Mouse (Mus musculus): ENCODE results near the gene Olfr1291-ps1. TPM values are rescaled to one million over a fixed set of nuclear protein-coding genes. Genes with fewer than 3 reads are reported as not detected.

Gene Olfr1291-ps1
- total RNA-seq (2021), result not detected
- long read RNA-seq, experiment 1, result 0 reads
- long read RNA-seq, experiment 2, result 0 reads

DNA sequence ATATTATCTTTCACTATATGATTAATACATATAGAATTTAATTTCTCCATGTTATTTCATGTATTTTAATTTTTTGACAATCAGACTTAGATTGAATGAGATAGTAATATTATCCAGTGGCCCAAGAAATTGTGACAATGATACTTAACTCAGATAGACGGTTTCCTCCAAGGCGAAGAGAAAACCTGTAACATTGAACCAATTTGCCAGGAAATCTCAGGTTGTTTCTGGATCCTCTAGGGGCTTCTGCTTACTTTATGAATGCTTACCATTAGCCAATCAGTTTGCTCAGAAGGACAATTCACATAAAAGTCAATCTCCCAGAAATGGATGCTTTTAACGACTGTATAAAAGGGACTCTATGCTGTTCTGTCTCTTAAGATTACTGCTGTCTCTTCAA, at the start of gene Olfr1291-ps1:
TSS of gene Olfr1291-ps1 (plus strand) at position 301 of the 400 bp plus-strand sequence.
- no peak for TF ChIP-seq CTCF (conservative IDR thresholded peaks at IDR 0.05)
- no peak for DNase-seq (ENCODE audit: low spot score in 2 of 2)
- Histone ChIP-seq H3K4me3 (no peak within 1 kb of the TSS), H3K27ac (no peak within 1 kb of the TSS)

DNA sequence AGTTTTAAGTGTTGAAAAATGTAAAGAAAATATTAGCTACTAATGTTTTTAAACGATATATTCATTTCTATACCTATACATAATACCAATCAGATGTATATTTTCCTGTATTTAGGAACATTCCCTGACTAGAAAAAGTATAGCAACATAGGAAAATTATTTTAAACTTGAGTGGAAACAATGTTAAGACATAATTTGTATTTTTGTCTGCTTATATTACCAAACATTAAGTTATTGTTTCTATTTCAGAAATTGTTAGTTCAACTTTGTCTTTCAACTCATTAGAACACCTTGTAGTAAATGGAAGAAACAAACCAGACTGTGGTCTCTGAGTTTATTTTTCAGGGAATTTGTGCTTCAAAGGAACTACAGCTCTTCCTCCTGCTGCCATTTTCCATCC, 48.1 kb upstream of the Olfr1291-ps1 start, which contains the start of gene Olfr1287:
TSS of gene Olfr1287 (plus strand) at position 301 of the 400 bp plus-strand sequence.
- TF ChIP-seq CTCF (conservative IDR thresholded peaks at IDR 0.05), result no peak

DNA sequence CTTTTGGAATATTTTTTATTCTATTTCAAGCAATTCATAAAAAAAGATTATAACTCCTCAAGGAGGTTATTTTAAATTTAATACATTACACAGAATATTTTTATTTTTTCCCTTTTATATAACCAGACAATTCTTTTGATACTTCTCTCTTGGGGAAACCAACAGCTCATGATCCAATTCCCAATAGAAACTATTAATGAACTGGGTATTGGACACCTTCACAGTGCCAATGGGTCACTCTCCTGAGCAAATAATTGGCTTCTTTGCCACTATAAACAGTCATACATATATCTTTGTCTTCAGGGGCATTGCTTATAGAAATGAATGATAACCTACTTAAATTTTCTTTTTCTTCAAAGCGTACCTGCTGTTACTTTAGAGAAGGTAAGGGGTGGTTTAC, 23.2 kb upstream of the Olfr1291-ps1 start, which contains the start of gene Olfr1288:
TSS of gene Olfr1288 (plus strand) at position 301 of the 400 bp plus-strand sequence.
- DNase-seq (ENCODE audit: low spot score in 2 of 2), result no peak
- H3K27ac ChIP-seq, result no peak within 1 kb of the TSS
- no peak for TF ChIP-seq CTCF (conservative IDR thresholded peaks at IDR 0.05)
- no peak within 1 kb of the TSS for H3K4me3 ChIP-seq

More for the DNA sequence above, 48.1 kb upstream of the Olfr1291-ps1 start, which contains the start of gene Olfr1287:
- H3K27ac ChIP-seq, result no peak within 1 kb of the TSS
- H3K4me3 ChIP-seq, result no peak within 1 kb of the TSS
- DNase-seq (ENCODE audit: low spot score in 2 of 2), result no peak

- no peak within 1 kb of the TSS for H3K4me3 ChIP-seq
- no peak for TF ChIP-seq CTCF (conservative IDR thresholded peaks at IDR 0.05)
- DNase-seq (ENCODE audit: low spot score in 2 of 2), result no peak
- H3K27ac ChIP-seq, result no peak within 1 kb of the TSS
Observed at GRCm38 (mm10) chr2:111480519-111480918, 16.5 kb upstream of the Olfr1291-ps1 start, which contains the start of gene Olfr1289. TSS of gene Olfr1289 (plus strand) at chr2:111480819.

- DNase-seq (ENCODE audit: low spot score in 2 of 2), result no peak
- H3K4me3 ChIP-seq, result no peak within 1 kb of the TSS
Observed at GRCm38 (mm10) chr2:111493729-111494128, 3.3 kb upstream of the Olfr1291-ps1 start, which contains the start of gene Olfr1290. TSS of gene Olfr1290 (minus strand) at chr2:111493829.

GRCm38 (mm10) chr2:111517451-111517850, 20.5 kb downstream of the Olfr1291-ps1 start:
- no peak for DNase-seq (ENCODE audit: low spot score in 2 of 2)
- Histone ChIP-seq H3K4me3 (no peak overlapping the region), H3K27ac (no peak overlapping the region)
- TF ChIP-seq CTCF (conservative IDR thresholded peaks at IDR 0.05), result no peak

More at GRCm38 (mm10) chr2:111493729-111494128, 3.3 kb upstream of the Olfr1291-ps1 start, which contains the start of gene Olfr1290:
- no peak for TF ChIP-seq CTCF (conservative IDR thresholded peaks at IDR 0.05)
- H3K27ac ChIP-seq, result no peak within 1 kb of the TSS

- no peak for TF ChIP-seq CTCF (conservative IDR thresholded peaks at IDR 0.05)
- H3K4me3 ChIP-seq, result no peak within 1 kb of the TSS
- DNase-seq (ENCODE audit: low spot score in 2 of 2), result no peak
- no peak within 1 kb of the TSS for H3K27ac ChIP-seq
Observed at GRCm38 (mm10) chr2:111524903-111525302, 27.9 kb downstream of the Olfr1291-ps1 start, which contains the start of gene Olfr1293-ps. TSS of gene Olfr1293-ps (plus strand) at chr2:111525203.

- no peak for TF ChIP-seq CTCF (conservative IDR thresholded peaks at IDR 0.05)
- no peak for DNase-seq (ENCODE audit: low spot score in 2 of 2)
- H3K27ac ChIP-seq, result no peak within 1 kb of the TSS
Observed at GRCm38 (mm10) chr2:111540191-111540590, 43.2 kb downstream of the Olfr1291-ps1 start, which contains the start of gene Olfr1294. TSS of gene Olfr1294 (minus strand) at chr2:111540291.

More at GRCm38 (mm10) chr2:111540191-111540590, 43.2 kb downstream of the Olfr1291-ps1 start, which contains the start of gene Olfr1294:
- no peak within 1 kb of the TSS for H3K4me3 ChIP-seq

Other genes with a start within 250 kb of the Olfr1291-ps1 start
- not detected for gene Olfr1276, start 242.7 kb upstream of the Olfr1291-ps1 start, total RNA-seq (2021)
- gene Olfr1277, start 223.1 kb upstream of the Olfr1291-ps1 start, total RNA-seq (2021), result not detected
- not detected for gene Olfr1278, start 207.0 kb upstream of the Olfr1291-ps1 start, total RNA-seq (2021)
- gene Olfr1279, start 196.5 kb upstream of the Olfr1291-ps1 start, total RNA-seq (2021), result not detected
- not detected for gene Olfr1280, start 183.2 kb upstream of the Olfr1291-ps1 start, total RNA-seq (2021)
- gene Olfr1281, start 170.7 kb upstream of the Olfr1291-ps1 start, total RNA-seq (2021), result not detected
- not detected for gene Olfr1282, start 161.1 kb upstream of the Olfr1291-ps1 start, total RNA-seq (2021)
- gene Olfr1283, start 130.4 kb upstream of the Olfr1291-ps1 start, total RNA-seq (2021), result not detected
- not detected for gene Olfr1284, start 121.7 kb upstream of the Olfr1291-ps1 start, total RNA-seq (2021)
- gene Olfr1286, start 74.1 kb upstream of the Olfr1291-ps1 start, total RNA-seq (2021), result not detected
- not detected for gene Olfr1287, start 48.0 kb upstream of the Olfr1291-ps1 start, total RNA-seq (2021)
- gene Olfr1288, start 23.1 kb upstream of the Olfr1291-ps1 start, total RNA-seq (2021), result not detected
- not detected for gene Olfr1289, start 16.4 kb upstream of the Olfr1291-ps1 start, total RNA-seq (2021)
- gene Olfr1290, start 3.4 kb upstream of the Olfr1291-ps1 start, total RNA-seq (2021), result not detected
- not detected for gene Olfr1293-ps, start 28.0 kb downstream of the Olfr1291-ps1 start, total RNA-seq (2021)
- gene Olfr1294, start 43.1 kb downstream of the Olfr1291-ps1 start, total RNA-seq (2021), result not detected
- not detected for gene Olfr1295, start 72.5 kb downstream of the Olfr1291-ps1 start, total RNA-seq (2021)
- not detected for gene Olfr1297, start 129.3 kb downstream of the Olfr1291-ps1 start, total RNA-seq (2021)
- gene Olfr1298, start 152.0 kb downstream of the Olfr1291-ps1 start, total RNA-seq (2021), result not detected
- gene Olfr1299, start 164.2 kb downstream of the Olfr1291-ps1 start, total RNA-seq (2021), result not detected

Data from layer of hippocampus, adult 2 months (tissue).